Comparison of ENCODE assay signal across 8 mouse cellular contexts in the genomic region with DNA sequence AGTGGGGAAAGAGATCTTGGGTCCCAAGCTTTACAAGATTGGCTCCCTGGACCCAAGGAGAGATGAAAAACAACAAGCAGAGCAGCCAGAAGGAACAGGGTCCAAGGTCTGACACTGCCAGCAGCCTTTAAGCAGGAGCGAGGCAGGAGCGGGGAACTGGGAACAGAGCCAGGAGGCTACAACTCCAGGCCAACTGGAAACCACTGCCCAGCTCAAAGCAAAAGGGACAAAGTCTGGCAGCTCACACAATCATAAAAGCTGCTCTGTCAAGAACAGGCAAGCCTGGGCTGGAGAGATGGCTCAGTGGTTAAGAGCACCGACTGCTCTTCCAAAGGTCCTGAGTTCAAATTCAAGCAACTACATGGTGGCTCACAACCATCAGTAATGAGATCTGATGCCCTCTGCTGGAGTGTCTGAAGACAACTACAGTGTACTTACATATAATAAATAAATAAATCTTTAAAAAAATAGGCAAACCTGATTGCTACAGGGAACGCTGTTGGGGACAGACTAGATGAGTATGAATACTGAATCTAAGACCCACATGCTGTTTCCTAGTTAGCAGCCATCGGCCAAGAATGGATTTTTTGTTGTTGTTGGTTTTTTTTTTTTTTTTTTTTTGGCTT. TPM values are rescaled to one million over a fixed set of nuclear protein-coding genes. Genes with fewer than 3 reads are reported as not detected.
DNase-seq lines count a peak whose midpoint lies in the region; ATAC-seq and TF ChIP-seq lines count a peak whose summit lies in the region.

No protein-coding gene starts in this region.

- H3K9ac ChIP-seq in forebrain, embryonic 16.5 days (replicated peaks; ENCODE audit: low read depth, low read length): no peak overlapping the region
- no peak overlapping the region for H3K9ac ChIP-seq in forebrain, embryonic 13.5 days
- H3K9ac ChIP-seq in kidney, embryonic 15.5 days: no peak overlapping the region
- H3K9ac ChIP-seq in liver, embryonic 13.5 days: no peak overlapping the region

- peak; percentile 97 for DNase-seq in adipocyte (ENCODE audit: low spot score)
- peak; percentile 90 for DNase-seq in gastrocnemius, adult 2 months
- no peak for DNase-seq in liver, embryonic 13.5 days
- DNase-seq in splenic B cell, adult 2 months (ENCODE audit: low read depth, low spot score): peak; percentile 11

- H3K36me3 ChIP-seq in forebrain, embryonic 16.5 days (ENCODE audit: control insufficient read depth, insufficient read depth): no peaks in the 10 kb centered on the region
- peaks cover 7% of the 10 kb centered on the region; the same call in 1 of the 2 replicates for H3K36me3 ChIP-seq in forebrain, embryonic 13.5 days (ENCODE audit: poor library complexity, severe bottlenecking)
- H3K36me3 ChIP-seq in kidney, embryonic 15.5 days: peaks cover 17% of the 10 kb centered on the region
- peaks cover 19% of the 10 kb centered on the region for H3K36me3 ChIP-seq in liver, embryonic 13.5 days
- peaks cover 1% of the 10 kb centered on the region; the same call in 1 of the 2 replicates for H3K36me3 ChIP-seq in splenic B cell, adult 2 months (ENCODE audit: control insufficient read depth, insufficient read depth, low read length, poor library complexity, severe bottlenecking)

- ATAC-seq in forebrain, embryonic 16.5 days: peak; percentile 64
- ATAC-seq in forebrain, embryonic 13.5 days: no peak
- peak; percentile 79 for ATAC-seq in kidney, embryonic 15.5 days (replicated peaks; ENCODE audit: low FRiP score)
- peak; percentile 34; the same call in 1 of the 2 replicates for ATAC-seq in liver, embryonic 13.5 days (ENCODE audit: low read depth)
- ATAC-seq in monocyte, adult 5-6 weeks (replicated peaks; ENCODE audit: insufficient number of reproducible peaks, low FRiP score, low TSS enrichment, poor library complexity, severe bottlenecking): no peak

- no peak overlapping the region for H3K4me2 ChIP-seq in forebrain, embryonic 16.5 days (ENCODE audit: low read length)
- no peak overlapping the region for H3K4me2 ChIP-seq in forebrain, embryonic 13.5 days
- no peak overlapping the region for H3K4me2 ChIP-seq in kidney, embryonic 15.5 days
- no peak overlapping the region for H3K4me2 ChIP-seq in liver, embryonic 13.5 days

- 57% methylated on average over 5 of the region's 5 CpGs for WGBS in forebrain, embryonic 16.5 days
- 77% methylated on average over 5 of the region's 5 CpGs for WGBS in forebrain, embryonic 13.5 days
- 70% methylated on average over 5 of the region's 5 CpGs for WGBS in kidney, embryonic 15.5 days
- 64% methylated on average over 5 of the region's 5 CpGs for WGBS in liver, embryonic 13.5 days (ENCODE audit: insufficient replicate concordance)

- TF ChIP-seq CTCF in gastrocnemius, adult 2 months (IDR thresholded peaks at IDR 0.05): peak; percentile 42

- H3K4me1 ChIP-seq in forebrain, embryonic 16.5 days (replicated peaks; ENCODE audit: control insufficient read depth, insufficient read depth, low read length): no peaks in the 10 kb centered on the region
- H3K4me1 ChIP-seq in forebrain, embryonic 13.5 days: no peaks in the 10 kb centered on the region
- peaks cover 2% of the 10 kb centered on the region; the same call in 1 of the 2 replicates for H3K4me1 ChIP-seq in kidney, embryonic 15.5 days
- H3K4me1 ChIP-seq in liver, embryonic 13.5 days (replicated peaks): peaks cover 2% of the 10 kb centered on the region; the same call in 1 of the 2 replicates

- intact Hi-C loops in gastrocnemius, adult 2 months (cut with DNase I): no loop called here

- H3K27ac ChIP-seq in forebrain, embryonic 16.5 days (ENCODE audit: low read length): no peak overlapping the region
- no peak overlapping the region for H3K27ac ChIP-seq in forebrain, embryonic 13.5 days
- H3K27ac ChIP-seq in gastrocnemius, adult 2 months: peak overlapping the region; percentile 71
- H3K27ac ChIP-seq in kidney, embryonic 15.5 days: peak overlapping the region; percentile 37
- H3K27ac ChIP-seq in liver, embryonic 13.5 days: no peak overlapping the region

- H3K4me3 ChIP-seq in forebrain, embryonic 16.5 days (replicated peaks; ENCODE audit: low read length): no peak overlapping the region
- H3K4me3 ChIP-seq in forebrain, embryonic 13.5 days: no peak overlapping the region
- no peak overlapping the region for H3K4me3 ChIP-seq in gastrocnemius, adult 2 months
- H3K4me3 ChIP-seq in kidney, embryonic 15.5 days (replicated peaks): no peak overlapping the region
- H3K4me3 ChIP-seq in liver, embryonic 13.5 days (replicated peaks): no peak overlapping the region

- H3K9me3 ChIP-seq in forebrain, embryonic 16.5 days (ENCODE audit: control insufficient read depth, low read length): no peaks in the 10 kb centered on the region
- no peaks in the 10 kb centered on the region for H3K9me3 ChIP-seq in forebrain, embryonic 13.5 days (replicated peaks)
- H3K9me3 ChIP-seq in kidney, embryonic 15.5 days (replicated peaks): no peaks in the 10 kb centered on the region
- H3K9me3 ChIP-seq in liver, embryonic 13.5 days (replicated peaks): no peaks in the 10 kb centered on the region

- H3K27me3 ChIP-seq in forebrain, embryonic 16.5 days (replicated peaks; ENCODE audit: control insufficient read depth, insufficient read depth, low read length): no peaks in the 10 kb centered on the region
- H3K27me3 ChIP-seq in forebrain, embryonic 13.5 days: no peaks in the 10 kb centered on the region
- no peaks in the 10 kb centered on the region for H3K27me3 ChIP-seq in kidney, embryonic 15.5 days
- H3K27me3 ChIP-seq in liver, embryonic 13.5 days: peaks cover 3% of the 10 kb centered on the region; the same call in 1 of the 2 replicates
- H3K27me3 ChIP-seq in splenic B cell, adult 2 months (ENCODE audit: control insufficient read depth, insufficient read depth, low read length, poor library complexity, severe bottlenecking): no peaks in the 10 kb centered on the region

RNA-seq across cellular contexts. Expression of a gene that starts 9.4 kb away (rescaled TPM):
- 86.0 and 91.1 TPM in 2 replicates for polyA plus RNA-seq in forebrain, embryonic 16.5 days (2015; fragmentation: Nextera tagmentation; extraction: Ambion mirVana)
- polyA plus RNA-seq in forebrain, embryonic 13.5 days (2015; fragmentation: Nextera tagmentation; extraction: Ambion mirVana): 88.3 and 95.3 TPM in 2 replicates
- total RNA-seq in gastrocnemius, adult 2 months (2021): 10 to 100 TPM; 10.4 to 13.6 TPM
- polyA plus RNA-seq in kidney, embryonic 15.5 days (2015; fragmentation: Nextera tagmentation; extraction: Ambion mirVana): 97.3 and 103 TPM in 2 replicates
- polyA plus RNA-seq in liver, embryonic 13.5 days (2015; fragmentation: Nextera tagmentation; extraction: Ambion mirVana): 38.6 and 49.4 TPM in 2 replicates
- 6.2 to 21.3 TPM (median 6.9 TPM) in 3 replicates for total RNA-seq in monocyte, adult 5-6 weeks (2017)

RNA-seq across cellular contexts. Expression of a gene that starts 9.4 kb away (rescaled TPM):
- polyA plus RNA-seq in forebrain, embryonic 16.5 days (2015; fragmentation: Nextera tagmentation; extraction: Ambion mirVana): 29.8 and 32.7 TPM in 2 replicates
- polyA plus RNA-seq in forebrain, embryonic 13.5 days (2015; fragmentation: Nextera tagmentation; extraction: Ambion mirVana): 43.0 and 47.4 TPM in 2 replicates
- 10 to 100 TPM; 11.3 to 14.0 TPM for total RNA-seq in gastrocnemius, adult 2 months (2021)
- 38.2 and 40.3 TPM in 2 replicates for polyA plus RNA-seq in kidney, embryonic 15.5 days (2015; fragmentation: Nextera tagmentation; extraction: Ambion mirVana)
- 18.5 and 20.7 TPM in 2 replicates for polyA plus RNA-seq in liver, embryonic 13.5 days (2015; fragmentation: Nextera tagmentation; extraction: Ambion mirVana)
- 15.1 to 25.6 TPM (median 19.0 TPM) in 3 replicates for total RNA-seq in monocyte, adult 5-6 weeks (2017)

RNA-seq across cellular contexts. Expression of a gene that starts 18.3 kb away (rescaled TPM):
- polyA plus RNA-seq in forebrain, embryonic 16.5 days (2015; fragmentation: Nextera tagmentation; extraction: Ambion mirVana): 34.7 and 38.6 TPM in 2 replicates
- 42.0 and 47.0 TPM in 2 replicates for polyA plus RNA-seq in forebrain, embryonic 13.5 days (2015; fragmentation: Nextera tagmentation; extraction: Ambion mirVana)
- 10 to 100 TPM; 17.4 to 24.8 TPM for total RNA-seq in gastrocnemius, adult 2 months (2021)
- 59.3 and 64.5 TPM in 2 replicates for polyA plus RNA-seq in kidney, embryonic 15.5 days (2015; fragmentation: Nextera tagmentation; extraction: Ambion mirVana)
- polyA plus RNA-seq in liver, embryonic 13.5 days (2015; fragmentation: Nextera tagmentation; extraction: Ambion mirVana): 40.7 and 41.2 TPM in 2 replicates
- total RNA-seq in monocyte, adult 5-6 weeks (2017): 18.7 to 42.7 TPM (median 33.6 TPM) in 3 replicates

RNA-seq across cellular contexts. Expression of a gene that starts 18.4 kb away (rescaled TPM):
- 0.61 and 0.62 TPM in 2 replicates for polyA plus RNA-seq in forebrain, embryonic 16.5 days (2015; fragmentation: Nextera tagmentation; extraction: Ambion mirVana)
- 0.23 and 0.39 TPM in 2 replicates for polyA plus RNA-seq in forebrain, embryonic 13.5 days (2015; fragmentation: Nextera tagmentation; extraction: Ambion mirVana)
- not detected for total RNA-seq in gastrocnemius, adult 2 months (2021)
- polyA plus RNA-seq in kidney, embryonic 15.5 days (2015; fragmentation: Nextera tagmentation; extraction: Ambion mirVana): not detected in 2 replicates
- 0.06 TPM in 1 of 2 replicates, not detected in the other for polyA plus RNA-seq in liver, embryonic 13.5 days (2015; fragmentation: Nextera tagmentation; extraction: Ambion mirVana)
- total RNA-seq in monocyte, adult 5-6 weeks (2017): not detected in 3 replicates

RNA-seq across cellular contexts. Expression of a gene that starts 27.1 kb away (rescaled TPM):
- 98.5 and 110 TPM in 2 replicates for polyA plus RNA-seq in forebrain, embryonic 16.5 days (2015; fragmentation: Nextera tagmentation; extraction: Ambion mirVana)
- polyA plus RNA-seq in forebrain, embryonic 13.5 days (2015; fragmentation: Nextera tagmentation; extraction: Ambion mirVana): 103 TPM in 2 replicates
- 10 to 100 TPM; 32.1 to 35.5 TPM for total RNA-seq in gastrocnemius, adult 2 months (2021)
- polyA plus RNA-seq in kidney, embryonic 15.5 days (2015; fragmentation: Nextera tagmentation; extraction: Ambion mirVana): 66.1 and 67.6 TPM in 2 replicates
- 26.0 and 26.5 TPM in 2 replicates for polyA plus RNA-seq in liver, embryonic 13.5 days (2015; fragmentation: Nextera tagmentation; extraction: Ambion mirVana)
- total RNA-seq in monocyte, adult 5-6 weeks (2017): 67.3 to 110 TPM (median 84.7 TPM) in 3 replicates

Comparison
In these comparisons a context has a peak if more than half of its experiments do, and no peak if none do; other contexts are left out.
1. ATAC-seq: peak in forebrain, embryonic 16.5 days (single experiment), kidney, embryonic 15.5 days (single experiment) and liver, embryonic 13.5 days (single experiment); none in forebrain, embryonic 13.5 days (single experiment) and monocyte, adult 5-6 weeks (single experiment).
2. H3K27ac ChIP-seq: peak in gastrocnemius, adult 2 months (single experiment) and kidney, embryonic 15.5 days (single experiment); none in forebrain, embryonic 16.5 days (single experiment), forebrain, embryonic 13.5 days (single experiment) and liver, embryonic 13.5 days (single experiment).